Mouse (Mus musculus) MEL (cell line): ENCODE measurements around the gene Cavin2. TPM values are rescaled to one million over a fixed set of nuclear protein-coding genes. Genes with fewer than 3 reads are reported as not detected.

Experiments used
- DNase-seq: peaks from one replicate; pipeline ENCODE4 v3.0.0; 2011; ENCODE audit warnings: low read depth, low spot score
- H3K27ac ChIP-seq: 2 replicates; pipeline ENCODE4 v1.5.1; 2012; ENCODE audit warnings: low read depth, mild to moderate bottlenecking, control low read depth, low read length, moderate library complexity; ENCODE audit not compliant: control insufficient read depth
- H3K27me3 ChIP-seq, 2 experiments: fragments of 150-350 bp in 1 of 2; sonication (generic) in 1 of 2; 2 replicates each; pipeline ENCODE4 v1.6.1; 2012; ENCODE audit warnings: low read length in 2 of 2, mild to moderate bottlenecking in 2 of 2, improper control_type of control experiment in 1 of 2, moderate library complexity in 1 of 2; ENCODE audit not compliant: insufficient read depth in 2 of 2, control insufficient read depth in 1 of 2
- H3K36me3 ChIP-seq, 2 experiments: 2 replicates each; pipeline ENCODE4 v1.6.1; 2012 to 2014; ENCODE audit warnings: low read length in 2 of 2, improper control_type of control experiment in 1 of 2, inconsistent platforms in 1 of 2, mild to moderate bottlenecking in 1 of 2; ENCODE audit not compliant: insufficient read depth in 2 of 2, control insufficient read depth in 1 of 2
- H3K4me1 ChIP-seq, 2 experiments: fragments of 150-350 bp in 1 of 2; sonication (generic) in 1 of 2; 2 replicates each; pipeline ENCODE4 v1.6.1; 2012; ENCODE audit warnings: low read length in 2 of 2, improper control_type of control experiment in 1 of 2, mild to moderate bottlenecking in 1 of 2; ENCODE audit not compliant: insufficient read depth in 2 of 2, control insufficient read depth in 1 of 2
- H3K4me3 ChIP-seq, 2 experiments: fragments of 150-350 bp in 1 of 2; sonication (generic) in 1 of 2; 2 replicates each; pipeline ENCODE4 v1.5.1; 2012; ENCODE audit warnings: low read depth in 2 of 2, low read length in 2 of 2, mild to moderate bottlenecking in 2 of 2, moderate library complexity in 2 of 2, control low read depth in 1 of 2, improper control_type of control experiment in 1 of 2; ENCODE audit not compliant: control insufficient read depth in 1 of 2, insufficient read depth in 1 of 2
- H3K79me2 ChIP-seq: 2 replicates; pipeline ENCODE4 v1.6.1; 2012; ENCODE audit warnings: mild to moderate bottlenecking, low read length, moderate library complexity; ENCODE audit not compliant: control insufficient read depth, poor library complexity, insufficient read depth
- H3K9ac ChIP-seq: 2 replicates; pipeline ENCODE4 v1.6.1; 2012; ENCODE audit warnings: low read depth, mild to moderate bottlenecking, control low read depth, low read length, moderate library complexity; ENCODE audit not compliant: control insufficient read depth, poor library complexity, severe bottlenecking
- H3K9me3 ChIP-seq: fragments of 150-350 bp; sonication (generic); replicated peaks from 2 replicates; pipeline ENCODE4 v1.6.1; 2012; ENCODE audit warnings: mild to moderate bottlenecking, low read length, improper control_type of control experiment, moderate library complexity; ENCODE audit not compliant: insufficient read depth
- BHLHE40 ChIP-seq: IDR thresholded peaks from 2 replicates; pipeline ENCODE4 v1.6.1; 2012; ENCODE audit warnings: low read depth, mild to moderate bottlenecking, inconsistent platforms, low read length, improper control_type of control experiment, borderline replicate concordance
- CTCF ChIP-seq, 3 experiments: IDR thresholded peaks in 2 of 3; conservative IDR thresholded peaks in 1 of 3; 2 replicates each; pipeline ENCODE4 v1.5.1; 2011 to 2012; ENCODE audit warnings: low read length in 3 of 3, low read depth in 2 of 3, mild to moderate bottlenecking in 2 of 3, improper control_type of control experiment in 1 of 3, inconsistent platforms in 1 of 3, mixed read lengths in 1 of 3, moderate library complexity in 1 of 3; ENCODE audit not compliant: control insufficient read depth in 1 of 3, insufficient read depth in 1 of 3, poor library complexity in 1 of 3, severe bottlenecking in 1 of 3
- ELF1 ChIP-seq: IDR thresholded peaks from 2 replicates; pipeline ENCODE4 v1.6.1; 2014; ENCODE audit warnings: low read depth, mild to moderate bottlenecking, inconsistent platforms, low read length, improper control_type of control experiment, moderate library complexity
- EP300 ChIP-seq, 2 experiments: IDR thresholded peaks; 2 replicates each; pipeline ENCODE4 v1.6.1; 2011; ENCODE audit warnings: improper control_type of control experiment in 2 of 2, low read length in 2 of 2, low read depth in 1 of 2, mild to moderate bottlenecking in 1 of 2
- ETS1 ChIP-seq: IDR thresholded peaks from 2 replicates; pipeline ENCODE4 v1.6.1; 2012; ENCODE audit warnings: low read depth, mild to moderate bottlenecking, inconsistent platforms, low read length, improper control_type of control experiment, moderate library complexity
- HCFC1 ChIP-seq: IDR thresholded peaks from 2 replicates; pipeline ENCODE4 v1.6.1; 2012; ENCODE audit warnings: low read depth, mild to moderate bottlenecking, inconsistent platforms, low read length, improper control_type of control experiment, moderate library complexity
- KAT2A ChIP-seq: conservative IDR thresholded peaks from 2 replicates; pipeline ENCODE4 v1.6.1; 2012; ENCODE audit warnings: low read depth, low read length, improper control_type of control experiment, inconsistent platforms
- MAZ ChIP-seq: IDR thresholded peaks from 2 replicates; pipeline ENCODE4 v1.6.1; 2012; ENCODE audit warnings: low read depth, mild to moderate bottlenecking, inconsistent platforms, low read length, improper control_type of control experiment
- MYB ChIP-seq: IDR thresholded peaks from 2 replicates; pipeline ENCODE4 v1.6.1; 2011; ENCODE audit warnings: mild to moderate bottlenecking, low read depth, low read length, improper control_type of control experiment
- POLR2AphosphoS5 ChIP-seq: IDR thresholded peaks from 2 replicates; pipeline ENCODE4 v1.6.1; 2012; ENCODE audit warnings: low read depth, borderline replicate concordance, mild to moderate bottlenecking, inconsistent platforms, low read length, moderate library complexity, mixed read lengths
- RCOR1 ChIP-seq: IDR thresholded peaks from 2 replicates; pipeline ENCODE4 v1.6.1; 2012; ENCODE audit warnings: low read depth, mild to moderate bottlenecking, inconsistent platforms, low read length, improper control_type of control experiment
- TCF12 ChIP-seq: IDR thresholded peaks from 2 replicates; pipeline ENCODE4 v1.6.1; 2014; ENCODE audit warnings: low read depth, mild to moderate bottlenecking, inconsistent platforms, low read length, improper control_type of control experiment, moderate library complexity
- USF2 ChIP-seq, 2 experiments: IDR thresholded peaks; 2 replicates each; pipeline ENCODE4 v1.6.1; 2011 to 2012; ENCODE audit warnings: improper control_type of control experiment in 2 of 2, low read length in 2 of 2, borderline replicate concordance in 1 of 2, inconsistent platforms in 1 of 2, low read depth in 1 of 2, mild to moderate bottlenecking in 1 of 2; ENCODE audit not compliant: insufficient read depth in 1 of 2
- ZNF384 ChIP-seq: IDR thresholded peaks from 2 replicates; pipeline ENCODE4 v1.6.1; 2012; ENCODE audit warnings: low read depth, mild to moderate bottlenecking, inconsistent platforms, low read length, improper control_type of control experiment
- polyA plus RNA-seq, 2 experiments: library from polyadenylated mRNA; stranded (reverse) in 1 of 2; unstranded in 1 of 2; fragments of >175 nt in 1 of 2; fragments of >200 nt in 1 of 2; gene quantifications; 2 replicates each; pipeline versions ENCODE4 v1.2.1 to v1.2.4; 2012; ENCODE audit warnings: low replicate concordance in 2 of 2, low read depth in 1 of 2; ENCODE audit not compliant: insufficient read length in 2 of 2, insufficient read depth in 1 of 2, missing spikeins in 1 of 2
- total RNA-seq: library from RNA; depleted of rRNA; stranded (reverse); fragments of 300-350 nt; gene quantifications from 2 replicates; pipeline ENCODE4 v1.2.3, GENCODE M21; 2012

The Cavin2 gene
- total and polyA plus RNA-seq, 3 experiments = not detected

- no peak for TF ChIP-seq BHLHE40
- Histone ChIP-seq H3K4me3 (no peak overlapping the region), H3K9me3 (no peaks in the 10 kb centered on the region), H3K4me1 (no peaks in the 10 kb centered on the region), H3K27me3 (no peaks in the 10 kb centered on the region), H3K9ac (no peak overlapping the region), H3K79me2 (no peaks in the 10 kb centered on the region), H3K27ac (no peak overlapping the region), H3K36me3 (no peaks in the 10 kb centered on the region)
- no peak for DNase-seq
These were observed 45.6 kb upstream of the Cavin2 start for GRCm38 (mm10) chr1:51243294-51243693.

DNA sequence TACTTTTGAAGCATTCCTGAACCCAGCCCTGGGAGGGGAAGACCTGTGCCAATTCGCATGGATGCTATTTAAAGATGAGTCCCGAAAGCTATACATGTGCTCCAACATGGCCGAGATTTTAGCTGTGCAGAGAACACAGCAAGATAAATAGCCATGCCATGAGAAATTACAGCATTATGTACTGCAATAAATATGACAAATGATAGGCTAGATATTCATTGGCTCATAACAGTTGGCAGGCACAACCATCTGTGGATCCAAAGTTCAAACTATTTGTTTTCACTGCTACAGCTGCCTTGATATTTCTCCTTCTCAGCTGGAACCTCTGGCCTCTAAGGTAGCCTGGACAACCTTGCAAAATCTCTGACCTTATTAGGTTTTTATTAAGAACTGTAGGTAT is 45.1 kb upstream of the Cavin2 start:
- H3K9ac ChIP-seq = no peak overlapping the region
- H3K9me3 ChIP-seq = no peaks in the 10 kb centered on the region
- H3K4me3 ChIP-seq = no peak overlapping the region
- TF ChIP-seq EP300 (IDR thresholded peaks at IDR 0.05; ENCODE audit: low read depth in 1 of 2, low read length in 2 of 2) (no peak), USF2 (IDR thresholded peaks at IDR 0.05; ENCODE audit: borderline replicate concordance in 1 of 2, insufficient read depth in 1 of 2, low read depth in 1 of 2, low read length in 2 of 2) (no peak), HCFC1 (no peak), CTCF (IDR thresholded peaks at IDR 0.05 in 2 of 3, conservative IDR thresholded peaks at IDR 0.05 in 1 of 3; ENCODE audit: control insufficient read depth in 1 of 3, insufficient read depth in 1 of 3, low read depth in 2 of 3, low read length in 3 of 3, poor library complexity in 1 of 3, severe bottlenecking in 1 of 3) (no peak), ETS1 (no peak), RCOR1 (no peak), KAT2A (no peak), POLR2AphosphoS5 (no peak)
- TF ChIP-seq, all 39 proteins: peak for 0
- H3K36me3 ChIP-seq = no peaks in the 10 kb centered on the region
- no peaks in the 10 kb centered on the region for H3K4me1 ChIP-seq
- H3K27ac ChIP-seq = no peak overlapping the region
- H3K27me3 ChIP-seq = no peaks in the 10 kb centered on the region
- no peak for DNase-seq
- H3K79me2 ChIP-seq = no peaks in the 10 kb centered on the region

GRCm38 (mm10) chr1:51245381-51245780 is 43.5 kb upstream of the Cavin2 start:
- Histone ChIP-seq H3K27me3 (no peaks in the 10 kb centered on the region), H3K36me3 (no peaks in the 10 kb centered on the region), H3K4me3 (no peak overlapping the region), H3K4me1 (no peaks in the 10 kb centered on the region), H3K9me3 (no peaks in the 10 kb centered on the region), H3K9ac (no peak overlapping the region), H3K27ac (no peak overlapping the region), H3K79me2 (no peaks in the 10 kb centered on the region)
- DNase-seq = no peak
- TF ChIP-seq TCF12 (no peak), MYB (no peak), MAZ (no peak), ZNF384 (no peak), ELF1 (no peak)
